Mouse (Mus musculus) embryonic facial prominence, embryonic 11.5 days (tissue): ENCODE results near the gene Slc25a26. TPM values are rescaled to one million over a fixed set of nuclear protein-coding genes. Genes with fewer than 3 reads are reported as not detected.
A peak's percentile ranks its signal among the peaks of the same experiment; 100 is the strongest.

Source experiments
- ATAC-seq: fragments of 200-750 bp; cut with Nextera tagmentation; replicated peaks from 2 replicates; pipeline ENCODE4 v1.8.0; 2017; ENCODE audit warnings: low read depth; ENCODE audit not compliant: insufficient number of reproducible peaks, low FRiP score, low TSS enrichment
- DNase-seq: peaks from one replicate; pipeline ENCODE4 v3.0.0-alpha.2; 2015; ENCODE audit warnings: low spot score
- H3K27ac ChIP-seq: fragments of 300-500 bp; sonication (generic); replicated peaks from 2 replicates; pipeline ENCODE4 v1.5.1; 2014; ENCODE audit warnings: mild to moderate bottlenecking, low read depth, low read length, control low read depth
- H3K27me3 ChIP-seq: fragments of 300-500 bp; sonication (generic); 2 replicates; pipeline ENCODE4 v1.6.1; 2014; ENCODE audit warnings: mild to moderate bottlenecking, low read length, moderate library complexity, mixed read lengths; ENCODE audit not compliant: control insufficient read depth, insufficient read depth
- H3K36me3 ChIP-seq: fragments of 300-500 bp; sonication (generic); replicated peaks from 2 replicates; pipeline ENCODE4 v1.6.1; 2014; ENCODE audit warnings: low read depth, mild to moderate bottlenecking, low read length, moderate library complexity, mixed read lengths; ENCODE audit not compliant: control insufficient read depth, insufficient read depth
- H3K4me1 ChIP-seq: fragments of 300-500 bp; sonication (generic); 2 replicates; pipeline ENCODE4 v1.6.1; 2014; ENCODE audit warnings: low read length, mixed read lengths; ENCODE audit not compliant: control insufficient read depth, insufficient read depth
- H3K4me2 ChIP-seq: fragments of 300-500 bp; sonication (generic); 2 replicates; pipeline ENCODE4 v1.6.1; 2014; ENCODE audit warnings: low read depth, mild to moderate bottlenecking, control low read depth, low read length, moderate library complexity
- H3K4me3 ChIP-seq: fragments of 300-500 bp; sonication (generic); 2 replicates; pipeline ENCODE4 v1.5.1; 2014; ENCODE audit warnings: low read depth, low read length, control low read depth
- H3K9ac ChIP-seq: fragments of 300-500 bp; sonication (generic); replicated peaks from 2 replicates; pipeline ENCODE4 v1.6.1; 2014; ENCODE audit warnings: mild to moderate bottlenecking, control low read depth, low read length
- H3K9me3 ChIP-seq: fragments of 300-500 bp; sonication (generic); replicated peaks from 2 replicates; pipeline ENCODE4 v1.6.1; 2016; ENCODE audit warnings: mild to moderate bottlenecking, low read length, inconsistent platforms, mixed read lengths; ENCODE audit not compliant: control insufficient read depth
- WGBS: fragments of 180-500 bp; shearing (Covaris S2); extraction: QIAGEN DNeasy Blood & Tissue Kit; methylation state at CpG from one replicate; pipeline ENCODE4 v1.1.7; 2014; 5-methylcytosine and 5-hydroxymethylcytosine counted together
- polyA plus RNA-seq: library from polyadenylated mRNA; unstranded; fragments of >200 nt; fragmentation: Nextera tagmentation; extraction: Ambion mirVana; gene quantifications from 2 replicates; pipeline ENCODE4 v1.2.1, GENCODE M21; 2014

Slc25a26 gene
- polyA plus RNA-seq, 1 experiment from 2014 or later: 7.8 TPM

- Histone ChIP-seq H3K9me3 (no peaks in the 10 kb centered on the region), H3K4me1 (peaks cover 2% of the 10 kb centered on the region; the same call in 1 of the 2 replicates), H3K36me3 (no peaks in the 10 kb centered on the region), H3K9ac (no peak overlapping the region; the same call in 1 of the 2 replicates), H3K4me3 (no peak overlapping the region), H3K4me2 (no peak overlapping the region), H3K27ac (no peak overlapping the region), H3K27me3 (no peaks in the 10 kb centered on the region)
- DNase-seq (no peak), ATAC-seq (no peak)
- 45% methylated on average over 5 of the region's 5 CpGs for WGBS
Observed at GRCm38 (mm10) chr6:94595206-94595605, 95.1 kb downstream of the Slc25a26 start.

- no peaks in the 10 kb centered on the region for H3K36me3 ChIP-seq
- no peak overlapping the region for H3K4me2 ChIP-seq
- H3K4me3 ChIP-seq: no peak overlapping the region
- no peak for ATAC-seq
- no peak overlapping the region for H3K27ac ChIP-seq
- peaks cover 2% of the 10 kb centered on the region; the same call in 1 of the 2 replicates for H3K4me1 ChIP-seq
- no peak overlapping the region for H3K9ac ChIP-seq
- no peaks in the 10 kb centered on the region for H3K9me3 ChIP-seq
- 87% methylated on average over 14 of the region's 14 CpGs for WGBS
- DNase-seq: no peak
- no peaks in the 10 kb centered on the region for H3K27me3 ChIP-seq
Observed at GRCm38 (mm10) chr6:94596051-94596760, 96.1 kb downstream of the Slc25a26 start.

- Histone ChIP-seq H3K27ac (no peak overlapping the region), H3K4me2 (no peak overlapping the region), H3K9ac (no peak overlapping the region), H3K36me3 (no peaks in the 10 kb centered on the region), H3K4me3 (no peak overlapping the region), H3K9me3 (no peaks in the 10 kb centered on the region), H3K27me3 (no peaks in the 10 kb centered on the region), H3K4me1 (peaks cover 2% of the 10 kb centered on the region; the same call in 1 of the 2 replicates)
- DNase-seq (peak; percentile 47), ATAC-seq (no peak)
- 63% methylated on average over 10 of the region's 10 CpGs for WGBS
Observed at GRCm38 (mm10) chr6:94596761-94597485, 96.8 kb downstream of the Slc25a26 start.

- H3K27ac ChIP-seq: no peak overlapping the region
- no peak overlapping the region for H3K4me2 ChIP-seq
- DNase-seq: no peak
- no peaks in the 10 kb centered on the region for H3K27me3 ChIP-seq
- H3K36me3 ChIP-seq: no peaks in the 10 kb centered on the region
- no peak for ATAC-seq
- no peak overlapping the region for H3K4me3 ChIP-seq
- H3K9me3 ChIP-seq: no peaks in the 10 kb centered on the region
- H3K9ac ChIP-seq: no peak overlapping the region
- WGBS: 91% methylated on average over 12 of the region's 12 CpGs
- peaks cover 2% of the 10 kb centered on the region; the same call in 1 of the 2 replicates for H3K4me1 ChIP-seq
Observed at GRCm38 (mm10) chr6:94598421-94598820, 98.3 kb downstream of the Slc25a26 start.

GRCm38 (mm10) chr6:94599016-94599415 is 98.9 kb downstream of the Slc25a26 start:
- DNase-seq: no peak
- peaks cover under 1% of the 10 kb centered on the region; the same call in 1 of the 2 replicates for H3K4me1 ChIP-seq
- H3K27ac ChIP-seq: no peak overlapping the region
- H3K9ac ChIP-seq: no peak overlapping the region
- no peaks in the 10 kb centered on the region for H3K36me3 ChIP-seq
- no peak overlapping the region for H3K4me3 ChIP-seq
- no peaks in the 10 kb centered on the region for H3K9me3 ChIP-seq
- no peak overlapping the region for H3K4me2 ChIP-seq
- 93% methylated on average over 13 of the region's 13 CpGs for WGBS
- no peak for ATAC-seq
- H3K27me3 ChIP-seq: no peaks in the 10 kb centered on the region

GRCm38 (mm10) chr6:94601101-94601500 is 101.0 kb downstream of the Slc25a26 start:
- no peak overlapping the region for H3K27ac ChIP-seq
- no peaks in the 10 kb centered on the region for H3K9me3 ChIP-seq
- no peak overlapping the region for H3K4me2 ChIP-seq
- WGBS: 88% methylated on average over 5 of the region's 5 CpGs
- no peak overlapping the region for H3K4me3 ChIP-seq
- ATAC-seq (no peak), DNase-seq (no peak)
- H3K9ac ChIP-seq: no peak overlapping the region
- H3K27me3 ChIP-seq: no peaks in the 10 kb centered on the region
- no peaks in the 10 kb centered on the region; the same call in 1 of the 2 replicates for H3K4me1 ChIP-seq
- no peaks in the 10 kb centered on the region for H3K36me3 ChIP-seq

- no peaks in the 10 kb centered on the region; the same call in 1 of the 2 replicates for H3K4me1 ChIP-seq
- H3K9me3 ChIP-seq: no peaks in the 10 kb centered on the region
- no peak overlapping the region for H3K27ac ChIP-seq
- H3K4me2 ChIP-seq: no peak overlapping the region
- ATAC-seq: no peak
- no peak overlapping the region for H3K4me3 ChIP-seq
- DNase-seq: no peak
- WGBS: 49% methylated on average over 5 of the region's 5 CpGs
- H3K9ac ChIP-seq: no peak overlapping the region
- H3K27me3 ChIP-seq: no peaks in the 10 kb centered on the region
- no peaks in the 10 kb centered on the region for H3K36me3 ChIP-seq
Observed at GRCm38 (mm10) chr6:94601811-94602210, 101.7 kb downstream of the Slc25a26 start.

GRCm38 (mm10) chr6:94604072-94604471 is 103.9 kb downstream of the Slc25a26 start:
- H3K9ac ChIP-seq: no peak overlapping the region
- H3K27me3 ChIP-seq: no peaks in the 10 kb centered on the region
- H3K27ac ChIP-seq: no peak overlapping the region
- 45% methylated on average over 3 of the region's 3 CpGs for WGBS
- H3K9me3 ChIP-seq: no peaks in the 10 kb centered on the region
- no peaks in the 10 kb centered on the region; the same call in 1 of the 2 replicates for H3K36me3 ChIP-seq
- DNase-seq: peak; percentile 20
- H3K4me1 ChIP-seq: no peaks in the 10 kb centered on the region; the same call in 1 of the 2 replicates
- no peak overlapping the region for H3K4me3 ChIP-seq
- H3K4me2 ChIP-seq: no peak overlapping the region
- no peak for ATAC-seq
